Mouse (Mus musculus) heart, adult 2 months (tissue): ENCODE data around the gene Prkcz.

Experiments
- CTCF ChIP-seq: fragments of 200-600 bp; IDR thresholded peaks from 2 replicates; pipeline ENCODE4 v1.8.1; 2022; ENCODE audit warnings: antibody characterized with exemption, mild to moderate bottlenecking, moderate library complexity
- POLR2A ChIP-seq: fragments of 200-500 bp; IDR thresholded peaks from 2 replicates; pipeline ENCODE4 v1.6.1; 2011; ENCODE audit warnings: mild to moderate bottlenecking, low read depth, low read length, control low read depth; ENCODE audit not compliant: insufficient read depth

- TF ChIP-seq POLR2A (no peak), CTCF (no peak)
Observed at GRCm38 (mm10) chr4:155323081-155323795, 37.9 kb downstream of the Prkcz start.
